Mouse (Mus musculus) urinary bladder, postnatal 36 days (tissue): ENCODE results near the gene Ap3m1.

Experiments
- DNase-seq, 2 experiments: peaks; one replicate each; pipeline ENCODE4 v3.0.0; 2022; ENCODE audit warnings: low spot score in 2 of 2, mixed read lengths in 1 of 2

The Ap3m1 gene

GRCm38 (mm10) chr14:21073981-21074380 lies 21.7 kb upstream of the Ap3m1 start:
- DNase-seq, result no peak

- DNase-seq, result no peak
Measured at GRCm38 (mm10) chr14:21069594-21069993, 17.3 kb upstream of the Ap3m1 start.

DNA sequence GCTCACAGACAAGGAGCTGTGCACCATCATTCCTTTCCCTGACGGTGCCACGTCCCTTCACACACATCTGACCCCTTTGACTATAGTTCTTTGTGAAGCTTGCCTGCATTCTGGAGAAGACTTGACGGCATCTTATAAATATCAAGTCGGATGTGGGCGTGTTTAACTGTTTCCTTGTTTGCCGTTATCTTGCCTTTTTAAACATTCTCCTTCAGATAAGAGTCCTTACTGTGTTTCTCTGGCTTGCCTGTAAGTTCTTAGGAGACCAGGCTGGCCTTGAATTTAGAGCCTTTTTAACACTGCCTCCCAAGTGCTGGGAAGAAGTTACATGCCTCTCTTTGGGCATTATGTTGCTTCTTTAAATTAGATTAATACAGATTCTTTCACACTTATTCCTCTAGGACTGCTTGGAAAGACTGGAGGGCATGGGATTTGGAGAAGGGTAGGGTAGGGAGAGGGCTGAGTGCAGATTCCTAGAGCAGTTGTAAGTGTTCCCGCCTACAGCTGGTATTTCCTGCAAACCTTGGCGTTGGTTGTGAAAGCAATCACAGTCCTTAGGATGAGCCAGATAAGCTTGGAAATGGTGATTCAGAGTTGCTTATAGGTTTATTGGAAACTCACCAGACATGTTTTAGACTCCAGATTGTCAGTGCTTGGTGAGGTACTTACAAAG lies 13.3 kb upstream of the Ap3m1 start:
- no peak for DNase-seq

DNA sequence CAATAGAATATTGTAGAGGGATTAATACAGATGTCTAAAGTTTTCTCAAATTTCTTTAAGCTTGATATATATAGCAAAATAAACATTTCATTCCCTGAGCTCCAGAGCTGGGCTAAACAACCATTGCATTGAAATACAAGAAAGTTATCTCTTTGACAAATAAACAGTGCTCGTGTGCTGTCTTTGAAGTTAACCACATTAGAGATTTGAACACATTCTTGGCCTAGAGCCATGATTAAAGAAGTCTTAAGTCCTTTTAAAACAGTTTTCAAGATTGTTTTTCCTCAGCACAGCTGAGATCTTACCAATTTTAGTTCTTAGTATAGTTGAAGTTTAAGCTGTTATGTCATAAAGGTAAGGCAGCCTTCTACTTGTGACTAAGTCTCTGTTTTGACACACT lies 12.0 kb upstream of the Ap3m1 start:
- no peak for DNase-seq

- no peak for DNase-seq
Measured at GRCm38 (mm10) chr14:21062766-21063513, 10.6 kb upstream of the Ap3m1 start.

DNA sequence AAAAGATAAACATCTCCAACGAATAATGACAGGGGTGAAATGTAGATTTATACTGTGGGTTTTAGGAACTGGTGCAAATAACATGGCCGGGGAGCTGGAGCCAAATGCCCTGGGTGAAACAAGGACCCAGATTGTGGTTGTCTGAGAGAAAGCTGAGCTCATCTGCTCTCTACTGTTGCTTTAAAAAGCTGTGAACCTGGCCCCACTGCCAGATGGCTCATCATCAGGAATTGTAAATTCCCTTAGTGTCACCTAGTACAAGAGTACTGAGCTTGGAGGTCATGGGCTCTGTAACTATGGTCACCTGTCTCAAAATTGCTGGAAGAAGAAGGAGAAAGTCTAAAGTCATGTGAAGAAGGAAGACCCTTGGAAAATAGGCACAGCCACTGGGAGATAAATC lies 6.7 kb upstream of the Ap3m1 start:
- DNase-seq, result no peak

DNA sequence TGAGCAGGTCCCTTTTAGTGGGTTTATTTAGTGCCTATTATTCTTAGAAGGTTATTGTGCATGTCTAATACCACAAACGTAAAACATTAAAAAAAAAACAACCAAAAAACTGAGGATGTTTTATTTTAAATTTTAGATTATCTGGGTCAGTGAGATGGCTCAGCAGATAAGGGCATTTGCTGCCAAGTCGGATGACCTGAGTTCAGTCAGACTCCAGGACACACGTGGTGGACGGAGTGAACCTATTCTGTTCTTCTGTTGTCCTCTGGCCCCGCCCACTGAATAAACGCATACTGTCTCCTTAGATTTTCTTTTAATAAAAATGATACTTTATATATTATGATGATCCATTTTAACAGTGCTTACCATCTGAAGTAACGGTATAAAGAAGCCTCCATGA lies 1.3 kb upstream of the Ap3m1 start:
- DNase-seq, result no peak

DNA sequence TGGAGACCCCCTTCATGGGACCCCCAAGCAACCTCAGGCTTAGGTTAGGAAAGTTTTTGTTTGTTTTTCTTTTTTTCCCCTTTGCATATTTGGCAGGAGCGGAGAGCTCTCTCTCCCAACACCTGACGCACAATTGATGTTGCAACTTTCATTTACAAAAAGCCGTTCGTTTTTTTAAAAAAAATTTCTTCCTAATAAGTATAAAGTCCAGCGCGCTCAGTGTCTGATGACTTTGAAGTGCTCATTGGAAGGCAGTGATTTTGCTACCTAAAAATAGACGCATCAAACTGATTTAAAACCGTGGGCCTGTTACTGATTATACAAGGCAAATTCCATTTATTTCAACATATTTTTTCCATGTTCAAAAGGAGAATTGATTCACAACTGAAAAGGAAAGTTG lies 843 bp upstream of the Ap3m1 start:
- DNase-seq, result no peak

DNA sequence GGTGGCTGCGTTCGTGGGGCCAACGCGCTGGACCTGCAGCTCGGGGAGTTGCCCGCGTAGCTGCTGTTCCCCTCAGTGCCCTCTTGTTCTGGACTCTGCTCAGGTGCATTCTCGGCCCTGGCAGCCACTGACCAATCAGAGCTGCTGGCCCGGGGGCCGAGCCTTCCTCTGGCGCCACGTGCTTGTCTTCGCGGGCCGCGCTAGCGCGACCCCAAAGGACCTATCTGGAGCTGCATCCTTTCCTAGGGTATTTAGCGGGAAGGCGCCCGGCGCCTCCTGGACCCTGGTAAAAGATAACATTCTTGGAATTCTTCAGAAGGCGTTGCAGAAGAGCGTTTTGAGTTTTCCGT lies 448 bp upstream of the Ap3m1 start:
- DNase-seq, result peak in 1 of 2 experiments; percentile 64

- DNase-seq, result no peak
Measured at GRCm38 (mm10) chr14:21051380-21052111, 762 bp downstream of the Ap3m1 start.

DNA sequence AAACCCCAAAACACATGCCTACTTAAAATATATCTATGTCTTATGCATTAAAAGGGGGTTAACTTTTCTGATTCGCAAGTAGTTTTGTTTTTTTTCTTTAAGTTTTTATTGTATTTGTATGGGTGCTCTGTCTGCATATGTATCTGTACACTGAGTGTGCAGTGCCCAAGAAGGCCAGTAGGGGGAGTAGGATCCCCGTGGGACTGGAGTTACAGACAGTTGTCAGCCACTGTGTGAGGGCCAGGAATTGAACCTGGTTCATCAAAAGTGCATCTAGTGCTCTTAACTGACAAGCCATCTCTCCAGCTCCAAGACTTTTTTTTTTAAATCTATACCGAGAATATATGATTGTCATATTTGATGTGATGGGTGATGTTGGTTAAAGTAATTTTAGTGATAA lies 1.6 kb downstream of the Ap3m1 start:
- no peak for DNase-seq

GRCm38 (mm10) chr14:21048879-21049278 lies 3.4 kb downstream of the Ap3m1 start:
- DNase-seq, result no peak

- no peak for DNase-seq
Measured at GRCm38 (mm10) chr14:21047840-21048239, 4.5 kb downstream of the Ap3m1 start.

- no peak for DNase-seq
Measured at GRCm38 (mm10) chr14:21039623-21040022, 12.7 kb downstream of the Ap3m1 start.

- DNase-seq, result no peak
Measured at GRCm38 (mm10) chr14:21039077-21039476, 13.2 kb downstream of the Ap3m1 start.

DNA sequence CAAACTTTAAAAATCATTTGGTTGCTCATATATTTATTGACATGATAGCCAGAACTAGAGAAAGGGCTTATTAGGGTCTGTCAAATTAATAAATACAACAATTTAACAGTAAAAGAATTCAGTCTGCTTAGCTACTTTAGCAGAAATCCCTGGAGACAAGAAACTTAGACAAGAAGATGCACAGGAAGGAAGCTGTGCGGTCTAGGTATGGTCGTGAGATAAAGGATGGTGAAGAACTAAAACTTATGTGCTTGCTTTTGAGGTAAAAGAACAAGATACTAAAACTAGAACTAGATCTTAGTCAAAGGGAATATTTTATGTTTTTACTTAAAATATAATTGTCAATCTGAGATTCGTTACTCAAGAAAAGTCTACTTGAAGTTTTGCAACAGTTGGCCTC lies 17.5 kb downstream of the Ap3m1 start:
- no peak for DNase-seq

GRCm38 (mm10) chr14:21034271-21034670 lies 18.0 kb downstream of the Ap3m1 start:
- DNase-seq, result no peak

- DNase-seq, result peak in 1 of 2 experiments; percentile 35
Measured at GRCm38 (mm10) chr14:21031783-21032511, 20.4 kb downstream of the Ap3m1 start.

DNA sequence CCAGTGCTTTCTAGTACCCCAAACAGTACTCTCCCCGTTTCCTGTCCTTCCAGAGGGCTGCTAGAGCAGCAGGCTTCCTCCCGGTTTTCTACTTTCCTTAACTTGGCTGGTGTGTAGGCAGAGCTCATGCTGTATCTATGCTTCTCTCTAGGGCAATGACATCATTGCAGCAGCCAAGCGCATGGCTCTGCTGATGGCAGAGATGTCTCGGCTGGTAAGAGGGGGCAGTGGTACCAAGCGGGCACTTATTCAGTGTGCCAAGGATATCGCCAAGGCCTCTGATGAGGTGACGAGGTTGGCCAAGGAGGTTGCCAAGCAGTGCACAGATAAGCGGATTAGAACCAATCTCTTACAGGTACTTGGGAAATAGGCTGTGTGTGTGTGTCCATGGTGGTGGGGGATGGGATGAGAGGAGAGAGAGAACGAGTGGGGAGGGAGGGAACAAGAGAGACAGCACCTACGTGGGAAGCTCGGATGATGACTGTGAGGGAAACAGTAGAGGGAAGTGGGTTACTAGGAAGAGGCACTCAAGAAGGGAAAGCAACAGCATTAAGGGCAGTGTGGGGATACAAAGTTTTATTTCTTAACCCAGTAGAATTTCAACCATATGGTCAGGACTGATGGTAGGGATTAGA lies 23.2 kb downstream of the Ap3m1 start:
- DNase-seq, result no peak

DNA sequence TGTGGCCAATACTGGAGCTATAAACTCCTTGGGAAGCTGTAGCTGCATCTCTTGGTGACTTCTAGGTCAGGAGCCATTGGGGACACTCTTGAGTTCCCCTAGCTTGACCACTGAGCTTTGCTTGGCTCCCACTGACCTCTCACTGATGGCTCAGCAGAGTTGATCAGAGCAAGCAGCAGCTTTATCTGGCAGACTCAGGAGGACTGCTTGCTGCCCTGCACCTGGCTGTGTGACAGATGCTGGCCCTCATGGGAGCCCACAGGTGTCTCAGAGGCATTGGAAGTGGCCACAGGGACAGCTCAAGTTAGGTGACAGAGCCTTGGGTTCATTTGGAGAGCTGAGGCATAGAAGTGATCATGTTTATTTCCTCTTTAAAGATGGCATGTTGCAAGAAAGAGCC lies 24.8 kb downstream of the Ap3m1 start:
- no peak for DNase-seq

DNA sequence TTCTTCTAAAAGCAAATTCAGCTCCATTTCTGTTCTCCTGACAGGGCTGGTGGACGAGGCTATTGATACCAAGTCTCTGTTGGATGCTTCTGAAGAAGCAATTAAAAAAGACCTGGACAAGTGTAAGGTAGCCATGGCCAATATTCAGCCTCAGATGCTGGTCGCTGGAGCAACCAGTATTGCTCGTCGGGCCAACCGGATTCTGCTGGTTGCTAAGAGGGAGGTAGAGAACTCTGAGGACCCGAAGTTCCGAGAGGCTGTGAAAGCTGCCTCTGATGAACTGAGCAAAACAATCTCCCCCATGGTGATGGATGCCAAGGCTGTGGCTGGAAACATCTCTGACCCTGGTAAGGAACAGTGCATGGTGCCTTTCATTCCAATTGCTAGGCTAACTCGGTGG lies 31.9 kb downstream of the Ap3m1 start:
- DNase-seq, result no peak

- DNase-seq, result no peak
Measured at GRCm38 (mm10) chr14:21018977-21019376, 33.3 kb downstream of the Ap3m1 start.
